Mouse (Mus musculus): ENCODE data around the gene Atf7ip.

- TF ChIP-seq USF1 (IDR thresholded peaks at IDR 0.05; ENCODE audit: low read depth) (no peak), POLR2AphosphoS2 (IDR thresholded peaks at IDR 0.05; ENCODE audit: insufficient read length, low read depth) (no peak), MYOD1 (IDR thresholded peaks at IDR 0.05; ENCODE audit: control insufficient read depth in 1 of 3, insufficient read length in 2 of 3, low read depth in 2 of 3) (no peak), E2F4 (IDR thresholded peaks at IDR 0.05; ENCODE audit: insufficient read depth) (no peak), POLR2A (IDR thresholded peaks at IDR 0.05; ENCODE audit: insufficient read length, low read depth) (no peak), MAX (IDR thresholded peaks at IDR 0.05; ENCODE audit: low read depth) (no peak), MYOG (IDR thresholded peaks at IDR 0.05; ENCODE audit: control insufficient read depth in 1 of 3, insufficient read depth in 1 of 3, insufficient read length in 2 of 3, low read depth in 2 of 3) (no peak), TCF12 (IDR thresholded peaks at IDR 0.05; ENCODE audit: insufficient read depth, poor library complexity, severe bottlenecking) (no peak), TCF3 (IDR thresholded peaks at IDR 0.05; ENCODE audit: insufficient read length, low read depth) (no peak), REST (IDR thresholded peaks at IDR 0.05; ENCODE audit: insufficient read depth, insufficient read length) (no peak), SRF (IDR thresholded peaks at IDR 0.05; ENCODE audit: control insufficient read depth, insufficient read length, low read depth) (no peak)
Observed at GRCm38 (mm10) chr6:136493486-136493885, 12.5 kb upstream of the Atf7ip start.
